Mouse (Mus musculus): ENCODE results near the gene Tnfrsf13c. TPM values are rescaled to one million over a fixed set of nuclear protein-coding genes. Genes with fewer than 3 reads are reported as not detected.

Tnfrsf13c gene
- total RNA-seq (2023): 15.5 TPM

DNA sequence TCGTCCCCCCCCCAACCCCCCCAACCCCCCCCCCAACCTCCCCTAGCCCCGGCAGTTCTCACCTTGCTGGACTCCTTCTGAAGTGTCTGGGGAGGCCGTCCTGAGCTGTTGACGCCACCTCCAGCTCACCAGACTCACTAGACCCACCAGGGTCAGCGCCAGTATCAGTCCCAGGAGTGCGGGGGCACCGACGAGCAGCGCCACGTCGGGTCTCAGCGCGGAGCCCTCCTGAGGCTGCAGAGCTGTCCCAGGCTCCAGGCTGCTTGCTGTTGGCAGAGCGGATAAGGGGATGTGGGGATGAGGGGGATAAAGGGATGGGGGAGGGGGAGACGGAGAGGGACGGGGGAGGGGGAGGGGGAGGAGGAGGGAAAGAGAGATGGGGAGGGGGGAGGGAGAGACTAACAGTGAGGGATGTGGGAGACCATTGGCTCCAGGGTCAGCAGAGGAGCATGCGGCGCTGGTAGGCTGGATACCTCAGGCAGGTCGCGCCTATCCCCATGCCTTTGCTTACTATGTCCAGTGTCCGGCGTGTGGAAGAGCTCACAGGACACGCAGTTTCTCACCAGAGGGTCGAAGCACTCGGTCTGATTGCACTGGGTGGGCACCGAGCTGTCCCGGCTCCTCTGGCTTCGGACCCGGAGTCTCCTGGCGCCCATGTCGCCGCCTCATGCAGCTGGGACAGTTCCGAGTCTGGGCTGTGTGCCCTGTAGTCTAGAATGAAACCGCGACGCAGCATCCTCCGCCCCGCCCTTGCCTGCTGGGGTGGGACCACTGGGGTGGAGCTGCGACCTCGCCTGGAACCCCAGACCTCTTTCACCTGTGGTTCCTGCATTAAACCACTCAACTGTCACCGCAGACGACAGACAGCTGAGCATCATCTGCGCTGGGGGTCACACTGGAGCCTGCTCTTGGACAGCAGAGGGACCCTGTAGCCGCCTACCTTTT lies at the start of gene Tnfrsf13c:
Gene Tnfrsf13c, minus strand, starts transcription at position 713 of the 945 bp plus-strand sequence.

DNA sequence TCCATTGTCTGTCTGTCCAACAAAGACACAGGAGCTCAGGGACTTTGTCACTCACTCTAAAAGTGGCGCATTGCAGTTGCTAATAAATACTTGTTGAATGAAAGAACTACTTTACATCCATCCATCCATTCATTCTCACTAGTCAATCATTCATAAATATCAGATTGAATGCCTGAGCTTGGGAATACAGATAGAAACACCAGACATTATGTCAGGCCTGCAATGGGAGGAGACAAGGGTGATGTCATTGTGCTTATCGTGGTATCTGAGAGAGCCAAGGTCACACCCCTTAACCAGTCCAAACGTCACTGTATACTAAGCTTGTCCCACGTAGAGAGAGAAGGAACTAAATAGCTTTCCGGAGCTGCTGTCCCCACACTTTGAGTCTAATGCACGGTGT lies 27.9 kb upstream of the Tnfrsf13c start, which contains the start of gene 1500009C09Rik:
Gene 1500009C09Rik, plus strand, starts transcription at position 301 of the 400 bp plus-strand sequence.

DNA sequence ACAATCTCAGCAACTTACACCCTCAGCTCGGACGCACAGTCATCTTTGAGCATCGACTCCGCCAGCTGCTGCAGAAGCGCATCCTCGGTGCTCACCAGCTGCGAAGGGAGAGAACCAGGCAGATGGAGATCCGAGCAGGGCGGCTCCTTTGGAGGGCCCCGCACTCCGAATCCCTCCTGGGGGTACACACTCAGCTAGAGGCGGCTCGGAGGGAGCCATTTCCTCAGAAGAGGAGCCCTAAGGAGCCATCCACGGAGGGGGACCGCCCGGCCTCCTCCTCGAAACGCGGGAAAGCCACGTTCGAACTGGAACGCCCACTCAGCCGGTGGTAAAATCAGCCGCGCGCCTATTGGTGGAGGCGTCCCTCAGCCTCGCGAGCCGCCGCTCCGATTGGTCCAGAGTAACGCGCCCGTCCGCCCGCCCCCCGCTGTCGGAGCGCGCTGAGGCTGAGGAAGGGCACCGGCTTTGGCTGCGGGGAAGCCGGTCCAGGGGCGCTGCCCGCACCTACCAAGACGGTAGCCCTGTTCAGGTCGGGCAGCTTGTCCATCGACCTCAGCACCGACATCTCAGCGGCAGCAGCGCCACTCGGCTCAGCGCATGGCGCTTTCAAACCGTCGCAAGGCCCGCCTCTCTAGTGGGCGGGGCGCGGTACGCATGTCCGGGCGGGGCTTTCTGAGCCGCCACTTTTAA lies 20.1 kb upstream of the Tnfrsf13c start, which contains the start of gene Cenpm:
Gene Cenpm, minus strand, starts transcription at position 634 of the 690 bp plus-strand sequence.

DNA sequence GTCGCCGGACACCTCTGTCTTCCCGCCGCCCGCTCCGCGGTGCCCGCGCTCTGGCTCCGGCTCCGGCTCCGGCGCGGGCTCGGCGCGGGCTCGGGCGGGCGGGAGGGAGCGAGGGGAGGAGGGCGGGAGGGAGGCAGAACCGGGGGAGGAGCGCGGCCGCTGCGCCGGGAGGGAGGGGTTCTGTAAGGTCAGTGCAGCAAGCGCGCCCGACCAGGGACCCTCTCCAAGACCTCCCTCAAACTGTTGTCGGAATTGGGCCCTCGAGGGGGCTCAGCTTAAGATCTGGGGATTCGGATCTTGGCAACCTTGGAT lies 11.5 kb downstream of the Tnfrsf13c start, which contains the start of gene Shisa8:
Gene Shisa8, minus strand, starts transcription at position 64 of the 312 bp plus-strand sequence.

Other genes with a start within 250 kb of the Tnfrsf13c start
- not detected for gene 1700029P11Rik, start 243.8 kb downstream of the Tnfrsf13c start, total RNA-seq (2023)
- gene Xrcc6, start 236.5 kb downstream of the Tnfrsf13c start, total RNA-seq (2023): 31.4 TPM
- gene Desi1, start 190.5 kb downstream of the Tnfrsf13c start, total RNA-seq (2023): 27.8 TPM
- gene Snu13, start 176.8 kb downstream of the Tnfrsf13c start, total RNA-seq (2023): 94.0 TPM
- gene 4930407I10Rik, start 165.2 kb downstream of the Tnfrsf13c start, total RNA-seq (2023): not detected
- not detected for gene Mei1, start 154.4 kb downstream of the Tnfrsf13c start, total RNA-seq (2023)
- 39.1 TPM for gene Ccdc134, start 96.4 kb downstream of the Tnfrsf13c start, total RNA-seq (2023)
- gene Srebf2, start 77.2 kb downstream of the Tnfrsf13c start, total RNA-seq (2023): 184 TPM
- gene Shisa8, start 11.6 kb downstream of the Tnfrsf13c start, total RNA-seq (2023): 0.77 TPM
- gene Cenpm, start 20.4 kb upstream of the Tnfrsf13c start, total RNA-seq (2023): 0.83 TPM
- gene 1500009C09Rik, start 28.0 kb upstream of the Tnfrsf13c start, total RNA-seq (2023): not detected
- gene Sept3, start 50.5 kb upstream of the Tnfrsf13c start, total RNA-seq (2023): not detected
- not detected for gene Wbp2nl, start 74.6 kb upstream of the Tnfrsf13c start, total RNA-seq (2023)
- gene Naga, start 114.6 kb upstream of the Tnfrsf13c start, total RNA-seq (2023): 55.5 TPM
- 1.1 TPM for gene Pheta2, start 114.6 kb upstream of the Tnfrsf13c start, total RNA-seq (2023)
- gene Smdt1, start 114.6 kb upstream of the Tnfrsf13c start, total RNA-seq (2023): 85.9 TPM
- gene Ndufa6, start 130.0 kb upstream of the Tnfrsf13c start, total RNA-seq (2023): 128 TPM
- gene Cyp2d22, start 155.9 kb upstream of the Tnfrsf13c start, total RNA-seq (2023): 6.2 TPM
- gene Cyp2d11, start 169.7 kb upstream of the Tnfrsf13c start, total RNA-seq (2023): not detected
- gene Cyp2d10, start 182.8 kb upstream of the Tnfrsf13c start, total RNA-seq (2023): not detected
- gene Cyp2d9, start 209.1 kb upstream of the Tnfrsf13c start, total RNA-seq (2023): not detected

All from CD8-positive naive resting alpha-beta T cell, adult 57 days (primary cell).